Mouse (Mus musculus): ENCODE data around the gene Samd4. TPM values are rescaled to one million over a fixed set of nuclear protein-coding genes. Genes with fewer than 3 reads are reported as not detected.

The Samd4 gene
- total RNA-seq (2014; rRNA removed) (16.0 and 19.8 TPM in 2 replicates), polyA plus RNA-seq (2015; fragmentation: Nextera tagmentation; extraction: Ambion mirVana) (4.4 and 5.1 TPM in 2 replicates)

- peak within 1 kb of the TSS; percentile 67 for H3K27ac ChIP-seq (ENCODE audit: low read depth, low read length)
- H3K4me1 ChIP-seq (ENCODE audit: insufficient read depth, low read length): peaks cover 7% of the 10 kb centered on the region; the same call in 1 of the 2 replicates
- WGBS: under 1% methylated on average over 38 of the region's 54 CpGs
- H3K4me3 ChIP-seq (ENCODE audit: low read depth, low read length): peak within 1 kb of the TSS; percentile 71
- peak within 1 kb of the TSS; percentile 94 for H3K4me2 ChIP-seq (ENCODE audit: low read depth, low read length, poor library complexity, severe bottlenecking)
- H3K36me3 ChIP-seq (ENCODE audit: insufficient read depth, low read length): no peaks in the 10 kb centered on the region
- DNase-seq (ENCODE audit: low spot score): peak; percentile 74
- peak; percentile 48; the same call in 1 of the 2 replicates for TF ChIP-seq CTCF (IDR thresholded peaks at IDR 0.05)
- H3K9me3 ChIP-seq (ENCODE audit: low read length): no peaks in the 10 kb centered on the region
- H3K27me3 ChIP-seq (ENCODE audit: insufficient read depth, low read length): no peaks in the 10 kb centered on the region
- H3K9ac ChIP-seq (replicated peaks; ENCODE audit: low read length, poor library complexity, severe bottlenecking): peak within 1 kb of the TSS; percentile 71
- ATAC-seq (ENCODE audit: low FRiP score): peak; percentile 53
Observed at GRCm38 (mm10) chr14:46882431-46883067, at the start of gene Samd4. Samd4 (plus strand) TSS chr14:46882854.

- Histone ChIP-seq H3K27ac (ENCODE audit: low read depth, low read length) (no peak overlapping the region), H3K4me1 (ENCODE audit: insufficient read depth, low read length) (no peaks in the 10 kb centered on the region), H3K4me2 (ENCODE audit: low read depth, low read length, poor library complexity, severe bottlenecking) (no peak overlapping the region), H3K9me3 (ENCODE audit: low read length) (no peaks in the 10 kb centered on the region), H3K4me3 (ENCODE audit: low read depth, low read length) (no peak overlapping the region), H3K9ac (replicated peaks; ENCODE audit: low read length, poor library complexity, severe bottlenecking) (no peak overlapping the region), H3K36me3 (ENCODE audit: insufficient read depth, low read length) (peaks cover 8% of the 10 kb centered on the region), H3K27me3 (ENCODE audit: insufficient read depth, low read length) (no peaks in the 10 kb centered on the region)
- no peak for ATAC-seq (ENCODE audit: low FRiP score)
- DNase-seq (ENCODE audit: low spot score): no peak
- no peak for TF ChIP-seq CTCF (IDR thresholded peaks at IDR 0.05)
- 69% methylated on average over 4 of the region's 4 CpGs for WGBS
Observed at GRCm38 (mm10) chr14:46839326-46839725, 43.3 kb upstream of the Samd4 start.

- peaks cover 5% of the 10 kb centered on the region; the same call in 1 of the 2 replicates for H3K36me3 ChIP-seq (ENCODE audit: insufficient read depth, low read length)
- ATAC-seq (ENCODE audit: low FRiP score): no peak
- no peak overlapping the region for H3K27ac ChIP-seq (ENCODE audit: low read depth, low read length)
- no peak overlapping the region for H3K9ac ChIP-seq (replicated peaks; ENCODE audit: low read length, poor library complexity, severe bottlenecking)
- TF ChIP-seq CTCF (IDR thresholded peaks at IDR 0.05): no peak
- H3K4me2 ChIP-seq (ENCODE audit: low read depth, low read length, poor library complexity, severe bottlenecking): no peak overlapping the region
- H3K9me3 ChIP-seq (ENCODE audit: low read length): no peaks in the 10 kb centered on the region
- no peak for DNase-seq (ENCODE audit: low spot score)
- H3K4me1 ChIP-seq (ENCODE audit: insufficient read depth, low read length): no peaks in the 10 kb centered on the region
- H3K4me3 ChIP-seq (ENCODE audit: low read depth, low read length): no peak overlapping the region
- WGBS: 97% methylated on average over 11 of the region's 11 CpGs
- no peaks in the 10 kb centered on the region for H3K27me3 ChIP-seq (ENCODE audit: insufficient read depth, low read length)
Observed at GRCm38 (mm10) chr14:46845706-46846105, 36.9 kb upstream of the Samd4 start.

- no peaks in the 10 kb centered on the region for H3K9me3 ChIP-seq (ENCODE audit: low read length)
- no peaks in the 10 kb centered on the region for H3K4me1 ChIP-seq (ENCODE audit: insufficient read depth, low read length)
- no peak overlapping the region for H3K4me3 ChIP-seq (ENCODE audit: low read depth, low read length)
- no peaks in the 10 kb centered on the region for H3K27me3 ChIP-seq (ENCODE audit: insufficient read depth, low read length)
- ATAC-seq (ENCODE audit: low FRiP score): no peak
- TF ChIP-seq CTCF (IDR thresholded peaks at IDR 0.05): no peak
- H3K36me3 ChIP-seq (ENCODE audit: insufficient read depth, low read length): no peaks in the 10 kb centered on the region; the same call in 1 of the 2 replicates
- WGBS: 92% methylated on average over 4 of the region's 4 CpGs
- H3K27ac ChIP-seq (ENCODE audit: low read depth, low read length): no peak overlapping the region
- H3K4me2 ChIP-seq (ENCODE audit: low read depth, low read length, poor library complexity, severe bottlenecking): no peak overlapping the region
- no peak for DNase-seq (ENCODE audit: low spot score)
- no peak overlapping the region for H3K9ac ChIP-seq (replicated peaks; ENCODE audit: low read length, poor library complexity, severe bottlenecking)
Observed at GRCm38 (mm10) chr14:46848063-46848590, 34.5 kb upstream of the Samd4 start.

- WGBS: 88% methylated on average over 5 of the region's 5 CpGs
- no peaks in the 10 kb centered on the region for H3K27me3 ChIP-seq (ENCODE audit: insufficient read depth, low read length)
- H3K4me1 ChIP-seq (ENCODE audit: insufficient read depth, low read length): no peaks in the 10 kb centered on the region
- no peaks in the 10 kb centered on the region; the same call in 1 of the 2 replicates for H3K36me3 ChIP-seq (ENCODE audit: insufficient read depth, low read length)
- H3K27ac ChIP-seq (ENCODE audit: low read depth, low read length): no peak overlapping the region
- ATAC-seq (ENCODE audit: low FRiP score): no peak
- H3K9ac ChIP-seq (replicated peaks; ENCODE audit: low read length, poor library complexity, severe bottlenecking): no peak overlapping the region
- DNase-seq (ENCODE audit: low spot score): no peak
- H3K9me3 ChIP-seq (ENCODE audit: low read length): no peaks in the 10 kb centered on the region
- no peak for TF ChIP-seq CTCF (IDR thresholded peaks at IDR 0.05)
- no peak overlapping the region for H3K4me2 ChIP-seq (ENCODE audit: low read depth, low read length, poor library complexity, severe bottlenecking)
- no peak overlapping the region for H3K4me3 ChIP-seq (ENCODE audit: low read depth, low read length)
Observed at GRCm38 (mm10) chr14:46848736-46849135, 33.9 kb upstream of the Samd4 start.

- ATAC-seq (ENCODE audit: low FRiP score): no peak
- Histone ChIP-seq H3K27me3 (ENCODE audit: insufficient read depth, low read length) (no peaks in the 10 kb centered on the region), H3K4me3 (ENCODE audit: low read depth, low read length) (no peak overlapping the region), H3K9ac (replicated peaks; ENCODE audit: low read length, poor library complexity, severe bottlenecking) (no peak overlapping the region), H3K4me1 (ENCODE audit: insufficient read depth, low read length) (no peaks in the 10 kb centered on the region), H3K9me3 (ENCODE audit: low read length) (no peaks in the 10 kb centered on the region), H3K36me3 (ENCODE audit: insufficient read depth, low read length) (peaks cover 4% of the 10 kb centered on the region; the same call in 1 of the 2 replicates), H3K4me2 (ENCODE audit: low read depth, low read length, poor library complexity, severe bottlenecking) (no peak overlapping the region), H3K27ac (ENCODE audit: low read depth, low read length) (no peak overlapping the region)
- no peak for TF ChIP-seq CTCF (IDR thresholded peaks at IDR 0.05)
- WGBS: 93% methylated on average over 1 of the region's 1 CpGs
- DNase-seq (ENCODE audit: low spot score): no peak
Observed at GRCm38 (mm10) chr14:46849769-46850168, 32.9 kb upstream of the Samd4 start.

Measured in midbrain, postnatal 0 days (tissue).